Mouse (Mus musculus): Measurements from ENCODE around the gene Fbxo45. TPM values are rescaled to one million over a fixed set of nuclear protein-coding genes. Genes with fewer than 3 reads are reported as not detected.

Gene Fbxo45
- total RNA-seq, 2 experiments from 2014 or later, result 46.8 to 49.6 TPM

DNA sequence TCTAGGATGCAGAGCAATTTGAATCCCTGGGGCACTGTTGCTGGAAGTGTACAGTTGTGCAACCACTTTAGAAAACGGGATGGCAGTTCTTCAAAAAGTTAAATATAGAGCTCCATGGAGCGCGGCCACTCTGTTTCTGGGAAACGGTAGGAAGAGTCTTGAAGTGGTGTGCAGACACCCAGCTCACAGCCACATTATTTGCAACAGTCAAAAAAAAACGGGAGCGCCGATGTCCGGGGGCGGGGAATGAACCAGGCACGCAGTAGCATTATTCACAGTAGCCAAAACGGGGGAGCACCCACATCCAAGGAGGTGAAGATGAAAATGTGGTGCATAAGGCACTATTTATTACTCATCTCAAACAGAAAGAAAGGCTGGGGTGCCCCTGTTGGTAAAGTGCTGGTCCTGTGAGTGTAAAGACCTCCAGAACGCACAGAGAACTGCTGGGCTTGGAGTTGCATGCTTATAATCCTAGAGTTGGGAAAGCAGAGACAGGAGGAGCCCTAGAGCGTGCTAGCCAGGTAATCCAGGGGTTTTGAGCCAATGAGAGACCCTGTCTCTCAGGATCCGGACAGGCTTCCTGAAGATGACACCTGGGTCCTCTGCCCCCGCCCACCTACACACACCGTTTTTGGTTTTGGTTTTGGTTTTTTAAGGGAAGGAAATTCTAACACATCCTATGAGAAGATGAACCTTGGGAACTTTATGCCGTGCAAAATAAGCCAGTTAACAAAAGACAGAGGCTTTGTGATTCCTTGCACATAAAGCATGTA lies 32.0 kb downstream of the Fbxo45 start:
- intact Hi-C loops (cut with DNase I), result loop anchor here (10.0 kb wide), 1 partner anchor 50 kb away; the partner anchor contains the start of gene Nrros
- peak; percentile 26 to 90 for DNase-seq (ENCODE audit: low spot score in 2 of 2)

DNA sequence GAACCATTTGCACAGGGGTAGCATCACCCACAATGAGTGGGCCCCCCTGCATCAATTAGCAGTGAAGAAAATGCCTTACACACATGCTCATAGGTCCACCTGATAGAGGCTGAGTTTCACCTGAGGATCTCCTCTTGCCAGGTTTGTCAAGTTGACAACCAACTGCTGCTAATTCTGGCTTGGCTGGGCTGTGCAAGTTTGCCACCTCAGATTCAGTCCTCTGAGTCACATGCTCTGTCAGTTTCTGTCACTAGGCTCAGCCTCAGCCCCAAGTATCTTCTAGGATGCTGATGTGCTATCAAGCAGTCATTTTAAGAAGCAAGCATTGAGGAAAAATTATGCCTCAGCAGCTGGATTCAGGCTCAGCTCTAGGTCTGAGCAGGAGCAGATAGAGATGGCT lies 32.8 kb downstream of the Fbxo45 start:
- intact Hi-C loops (cut with DNase I), result loop anchor here (10.0 kb wide), 1 partner anchor 49 kb away; the partner anchor contains the start of gene Nrros
- DNase-seq (ENCODE audit: low spot score in 2 of 2), result peak in 1 of 2 experiments; percentile 70

DNA sequence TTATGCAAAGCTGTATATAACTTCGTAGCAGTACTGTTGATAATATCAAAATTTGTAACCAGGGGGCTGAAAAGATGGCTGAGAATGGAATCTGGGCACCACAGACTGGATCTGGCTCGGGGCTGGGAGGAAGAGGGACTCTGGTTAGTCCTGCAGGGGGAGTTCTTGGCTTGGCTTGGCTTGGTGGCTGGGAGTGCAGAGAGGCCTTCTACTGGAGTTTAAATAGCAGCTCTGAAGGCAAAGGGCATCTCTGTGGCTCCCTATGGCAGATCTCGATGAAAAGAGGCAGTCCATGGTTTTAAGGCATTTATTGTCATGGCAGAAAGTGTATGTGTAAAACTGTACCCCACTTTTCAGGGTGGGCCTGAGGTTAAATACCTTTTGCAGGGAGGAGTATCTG lies 42.1 kb downstream of the Fbxo45 start:
- no peak for DNase-seq (ENCODE audit: low spot score in 2 of 2)
- intact Hi-C loops (cut with DNase I), result loop anchor here (5.0 kb wide), 1 partner anchor 88 kb away; no protein-coding TSS in a partner anchor

DNA sequence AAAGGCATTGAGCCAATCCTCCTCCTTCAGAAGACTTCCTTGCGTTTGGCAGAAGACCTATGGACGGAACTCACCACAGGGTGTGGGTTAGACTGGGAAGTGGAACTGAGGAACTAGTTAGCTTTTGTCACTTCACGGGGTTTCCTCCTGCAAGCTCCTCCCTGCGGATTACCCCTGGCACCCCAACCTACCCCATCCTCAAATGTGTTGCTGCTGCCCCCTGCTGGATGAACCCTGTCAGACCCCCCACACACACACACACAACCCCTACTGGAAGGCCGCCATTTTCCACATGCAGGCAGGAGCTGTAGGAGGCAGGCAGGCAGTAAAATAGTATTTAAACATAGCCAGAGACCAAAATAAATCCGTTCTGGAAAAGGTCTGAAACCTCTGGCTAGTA lies 44.3 kb downstream of the Fbxo45 start:
- intact Hi-C loops (cut with DNase I), result loop anchor here (5.0 kb wide), 1 partner anchor 85 kb away; no protein-coding TSS in a partner anchor
- DNase-seq (ENCODE audit: low spot score in 2 of 2), result peak; percentile 39 to 43

DNA sequence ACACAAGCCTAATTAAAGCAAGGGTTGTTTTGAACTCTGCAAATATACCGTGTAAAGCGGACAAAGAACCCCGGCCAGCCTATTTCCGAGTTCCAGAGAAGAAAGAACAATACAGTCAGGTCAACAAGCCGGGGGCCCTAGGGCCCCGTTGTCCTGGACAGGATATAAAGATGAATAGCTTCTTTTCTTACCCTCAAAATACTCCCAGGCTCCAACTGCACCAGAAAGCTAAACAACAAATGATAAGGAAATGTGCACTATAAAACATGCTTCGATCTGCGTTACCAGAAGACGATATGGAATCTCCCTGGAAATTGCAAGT lies 46.0 kb downstream of the Fbxo45 start:
- no peak for DNase-seq (ENCODE audit: low spot score in 2 of 2)
- intact Hi-C loops (cut with DNase I), result loop anchor here (5.0 kb wide), 1 partner anchor 84 kb away; no protein-coding TSS in a partner anchor

DNA sequence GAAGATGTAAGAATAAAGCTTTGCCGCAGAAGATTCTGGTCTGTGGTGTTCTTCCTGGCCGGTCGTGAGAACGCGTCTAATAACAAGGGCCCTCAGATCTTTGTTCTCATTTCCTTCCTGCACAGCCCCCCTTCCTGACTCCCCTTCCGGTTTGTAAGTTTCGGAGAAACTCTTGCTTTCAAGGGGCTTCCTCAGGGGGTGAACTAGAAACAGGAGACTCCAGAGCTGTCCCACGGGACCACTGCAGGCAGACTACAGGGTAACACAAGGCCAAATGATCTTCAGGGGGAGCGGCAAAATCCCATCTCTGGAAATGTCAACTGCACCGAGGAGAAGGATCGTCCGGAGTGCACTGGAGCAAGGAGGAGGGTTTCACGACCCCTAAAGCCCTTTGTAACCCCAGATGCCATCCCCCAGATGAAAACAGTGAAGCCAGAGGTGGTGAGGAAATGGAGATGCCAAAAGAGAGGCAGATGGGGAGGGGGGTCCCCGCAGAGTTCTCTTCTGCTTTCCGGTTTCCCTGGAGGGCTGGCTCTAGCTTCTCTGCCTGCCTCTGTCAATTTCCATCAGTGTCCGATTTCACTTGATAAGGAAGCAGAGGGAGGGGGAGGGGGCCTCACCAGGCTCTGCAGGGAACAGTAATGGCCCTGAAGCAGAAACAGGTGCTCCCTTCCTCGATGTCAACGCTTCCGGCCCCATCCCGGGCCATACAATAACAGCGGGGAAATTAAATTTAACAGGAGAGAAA lies 46.5 kb downstream of the Fbxo45 start:
- intact Hi-C loops (cut with DNase I), result loop anchor here (5.0 kb wide), 1 partner anchor 83 kb away; no protein-coding TSS in a partner anchor
- no peak for DNase-seq (ENCODE audit: low spot score in 2 of 2)

DNA sequence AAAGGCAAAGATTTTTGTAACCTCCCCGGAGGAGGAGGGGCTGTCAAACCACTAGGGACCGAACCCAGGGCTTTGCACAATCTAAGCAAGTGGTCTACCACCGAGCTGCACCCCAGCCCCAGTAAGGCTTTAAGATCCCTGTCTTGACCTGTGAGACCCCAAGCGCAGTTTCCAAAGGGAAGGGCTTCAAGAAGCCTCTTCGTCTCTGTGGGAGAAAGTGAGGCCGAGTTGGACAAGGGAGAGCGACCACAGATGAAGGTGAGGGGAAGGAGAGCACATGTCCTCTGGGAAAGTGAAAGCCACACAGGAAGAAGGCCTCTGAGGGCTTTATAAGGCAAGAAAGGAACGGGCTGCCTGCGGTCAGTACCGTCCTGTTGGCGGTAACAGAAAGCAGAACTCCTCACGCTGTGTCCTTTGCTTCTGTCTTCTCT lies 56.9 kb downstream of the Fbxo45 start:
- intact Hi-C loops (cut with DNase I), result no loop called here
- peak in 1 of 2 experiments; percentile 22 for DNase-seq (ENCODE audit: low spot score in 2 of 2)

DNA sequence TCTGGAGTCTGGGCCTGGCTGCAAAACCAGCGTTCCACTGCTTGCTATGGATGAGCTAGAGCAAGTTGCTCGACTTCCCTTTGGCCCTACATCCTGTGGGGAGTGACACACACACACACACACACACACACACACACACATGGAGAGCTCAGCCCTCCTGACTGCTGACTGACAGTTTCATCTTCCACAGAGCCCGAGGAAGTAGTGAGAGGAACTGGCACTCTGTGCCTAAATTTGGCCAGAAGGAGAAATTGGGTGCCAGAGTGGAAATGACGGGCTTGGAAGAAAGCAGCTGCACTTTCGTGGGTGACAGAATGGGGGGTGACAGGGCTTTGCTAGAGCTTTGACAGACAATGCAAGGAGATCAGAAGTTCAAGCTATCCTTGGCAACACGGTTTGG lies 57.8 kb downstream of the Fbxo45 start:
- peak; percentile 35 to 64 for DNase-seq (ENCODE audit: low spot score in 2 of 2)
- intact Hi-C loops (cut with DNase I), result no loop called here

DNA sequence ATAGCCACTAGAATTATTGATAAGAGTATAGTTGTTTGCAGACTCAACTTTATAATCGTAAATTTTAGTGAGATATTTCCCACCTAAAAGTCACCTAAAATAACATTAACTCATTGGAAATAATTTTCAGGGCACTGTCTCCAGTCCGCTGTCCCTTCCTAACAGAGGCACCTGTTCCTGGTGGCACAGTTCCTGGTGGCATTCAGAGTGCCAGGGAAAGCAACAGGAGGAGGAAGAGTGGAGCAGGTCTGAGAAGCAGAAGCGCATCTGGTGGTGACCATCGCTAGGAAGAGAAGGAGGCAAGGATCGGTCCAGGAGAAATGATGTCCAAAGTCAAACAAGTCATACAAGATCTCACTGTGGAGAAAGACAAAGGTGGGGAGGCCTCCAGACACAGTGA lies 60.9 kb downstream of the Fbxo45 start:
- DNase-seq (ENCODE audit: low spot score in 2 of 2), result no peak
- intact Hi-C loops (cut with DNase I), result no loop called here

Small RNA genes within 50 kb of the gene (microRNA-seq; reads per million reads assigned to microRNA genes)
- gene Mir1946a, result 0 reads per million in 2 experiments

Other genes with a start within 250 kb of the Fbxo45 start
- gene Senp5, start 243.9 kb downstream of the Fbxo45 start, total RNA-seq (2021), result 10 to 100 TPM; 45.1 to 46.0 TPM
- 10 to 100 TPM; 25.6 to 26.0 TPM for gene Pak2, start 167.8 kb downstream of the Fbxo45 start, total RNA-seq (2021)
- 10 to 100 TPM; 23.9 to 27.1 TPM for gene Pigx, start 147.4 kb downstream of the Fbxo45 start, total RNA-seq (2021)
- 10 to 100 TPM; 74.3 to 74.5 TPM for gene Cep19, start 147.4 kb downstream of the Fbxo45 start, total RNA-seq (2021)
- gene Nrros, start 81.6 kb downstream of the Fbxo45 start, total RNA-seq (2021), result 1 to 10 TPM; 7.9 to 8.9 TPM
- not detected for gene Bex6, start 67.3 kb downstream of the Fbxo45 start, total RNA-seq (2021)
- gene Wdr53, start 69 bp upstream of the Fbxo45 start, total RNA-seq (2021), result 10 to 100 TPM; 11.8 to 12.6 TPM
- gene Smco1, start 24.3 kb upstream of the Fbxo45 start, total RNA-seq (2021), result under 1 TPM in 1 of 2 experiments, not detected in 1; 0.50 TPM
- gene Rnf168, start 30.3 kb upstream of the Fbxo45 start, total RNA-seq (2021), result 10 to 100 TPM; 27.7 TPM
- 10 to 100 TPM; 46.8 to 50.1 TPM for gene Ubxn7, start 85.1 kb upstream of the Fbxo45 start, total RNA-seq (2021)
- under 1 TPM in 1 of 2 experiments, not detected in 1; 0.27 TPM for gene Tm4sf19, start 153.3 kb upstream of the Fbxo45 start, total RNA-seq (2021)
- gene Tctex1d2, start 172.5 kb upstream of the Fbxo45 start, total RNA-seq (2021), result 10 to 100 TPM; 11.2 to 14.1 TPM
- 10 to 100 TPM; 38.2 to 40.3 TPM for gene Pcyt1a, start 183.8 kb upstream of the Fbxo45 start, total RNA-seq (2021)
- gene Slc51a, start 240.7 kb upstream of the Fbxo45 start, total RNA-seq (2021), result not detected
- gene Zdhhc19, start 249.1 kb upstream of the Fbxo45 start, total RNA-seq (2021), result not detected